Mouse (Mus musculus) midbrain, embryonic 11.5 days (tissue): ENCODE data around the gene Gpank1. TPM values are rescaled to one million over a fixed set of nuclear protein-coding genes. Genes with fewer than 3 reads are reported as not detected.
A peak's percentile ranks its signal among the peaks of the same experiment; 100 is the strongest.
"Not testable (repeated sequence)": the region's sequence is repeated elsewhere in the genome, so short reads cannot be mapped to it uniquely, and the experiment has no call there.

Source experiments
- ATAC-seq: fragments of 200-750 bp; cut with Nextera tagmentation; 2 replicates; pipeline ENCODE4 v1.8.0; 2017; ENCODE audit warnings: moderate TSS enrichment, moderate library complexity; ENCODE audit not compliant: low FRiP score
- DNase-seq: peaks from one replicate; pipeline ENCODE4 v3.0.0; 2015; ENCODE audit warnings: low spot score; ENCODE audit errors: missing footprints
- H3K27ac ChIP-seq: fragments of 300-500 bp; sonication (generic); 2 replicates; pipeline ENCODE4 v1.5.1; 2014; ENCODE audit warnings: low read depth, low read length
- H3K27me3 ChIP-seq: fragments of 300-500 bp; sonication (generic); 2 replicates; pipeline ENCODE4 v1.6.1; 2014; ENCODE audit warnings: mild to moderate bottlenecking, low read length, moderate library complexity, mixed read lengths; ENCODE audit not compliant: control insufficient read depth, insufficient read depth
- H3K36me3 ChIP-seq: fragments of 300-500 bp; sonication (generic); 2 replicates; pipeline ENCODE4 v1.6.1; 2014; ENCODE audit warnings: mild to moderate bottlenecking, low read length, moderate library complexity, mixed read lengths; ENCODE audit not compliant: control insufficient read depth, insufficient read depth
- H3K4me1 ChIP-seq: fragments of 300-500 bp; sonication (generic); 2 replicates; pipeline ENCODE4 v1.6.1; 2014; ENCODE audit warnings: low read length; ENCODE audit not compliant: control insufficient read depth, insufficient read depth
- H3K4me2 ChIP-seq: fragments of 300-500 bp; sonication (generic); 2 replicates; pipeline ENCODE4 v1.6.1; 2014; ENCODE audit warnings: mild to moderate bottlenecking, moderate library complexity
- H3K4me3 ChIP-seq: fragments of 300-500 bp; sonication (generic); 2 replicates; pipeline ENCODE4 v1.5.1; 2014; ENCODE audit warnings: low read depth, low read length
- H3K9ac ChIP-seq: fragments of 300-500 bp; sonication (generic); 2 replicates; pipeline ENCODE4 v1.6.1; 2014; ENCODE audit warnings: low read length
- H3K9me3 ChIP-seq: fragments of 300-500 bp; sonication (generic); 2 replicates; pipeline ENCODE4 v1.6.1; 2016; ENCODE audit warnings: low read length; ENCODE audit not compliant: control insufficient read depth
- WGBS: fragments of 180-500 bp; shearing (Covaris S2); extraction: QIAGEN DNeasy Blood & Tissue Kit; methylation state at CpG from one replicate; pipeline ENCODE4 v1.1.7; 2014; 5-methylcytosine and 5-hydroxymethylcytosine counted together
- polyA plus RNA-seq: library from polyadenylated mRNA; unstranded; fragments of >200 nt; fragmentation: Nextera tagmentation; extraction: Ambion mirVana; gene quantifications from 2 replicates; pipeline ENCODE4 v1.2.1, GENCODE M21; 2014

Gene Gpank1
- polyA plus RNA-seq, 1 experiment from 2014 or later = 26.3 TPM

GRCm38 (mm10) chr17:35124261-35124896, 3.1 kb downstream of the Gpank1 start:
- H3K27me3 ChIP-seq, H3K4me2 ChIP-seq, H3K9me3 ChIP-seq, DNase-seq, H3K9ac ChIP-seq, H3K4me3 ChIP-seq, H3K36me3 ChIP-seq, ATAC-seq, H3K27ac ChIP-seq: not testable (repeated sequence)
- H3K4me1 ChIP-seq = peaks cover 23% of the 10 kb centered on the region
- WGBS = 93% methylated on average over 12 of the region's 12 CpGs

DNA sequence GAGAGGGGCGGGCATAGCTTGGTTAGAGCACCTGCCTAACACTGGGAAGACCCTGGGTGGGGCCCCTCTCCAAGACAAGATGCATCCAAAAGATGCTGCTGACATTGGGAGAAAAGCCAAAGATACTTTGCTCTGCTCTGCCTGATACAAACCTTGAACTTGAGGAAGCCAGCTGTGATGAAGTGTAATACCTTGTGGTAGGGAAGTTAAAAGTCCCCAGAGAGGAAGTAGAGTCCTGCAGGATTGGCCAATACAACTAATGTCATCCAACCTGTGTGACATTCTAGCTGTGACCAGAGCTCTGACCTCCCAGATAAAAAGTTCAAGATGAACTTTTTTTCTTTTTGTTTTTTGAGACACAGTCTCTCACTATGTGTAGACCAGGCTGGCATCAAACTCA, 3.8 kb downstream of the Gpank1 start:
- peaks cover 21% of the 10 kb centered on the region for H3K4me1 ChIP-seq
- H3K27me3 ChIP-seq = no peaks in the 10 kb centered on the region
- WGBS = 100% methylated on average over 1 of the region's 1 CpGs
- no peak overlapping the region for H3K9ac ChIP-seq
- H3K9me3 ChIP-seq = no peaks in the 10 kb centered on the region
- H3K27ac ChIP-seq = no peak overlapping the region
- no peaks in the 10 kb centered on the region; the same call in 1 of the 2 replicates for H3K36me3 ChIP-seq
- ATAC-seq (no peak), DNase-seq (no peak)
- H3K4me2 ChIP-seq = no peak overlapping the region
- no peak overlapping the region for H3K4me3 ChIP-seq

GRCm38 (mm10) chr17:35125578-35125977, 4.3 kb downstream of the Gpank1 start:
- peak overlapping the region; percentile 75 for H3K4me2 ChIP-seq
- H3K9ac ChIP-seq = peak overlapping the region; percentile 92
- peak overlapping the region; percentile 62 for H3K4me3 ChIP-seq
- H3K36me3 ChIP-seq = no peaks in the 10 kb centered on the region; the same call in 1 of the 2 replicates
- 40% methylated on average over 6 of the region's 6 CpGs for WGBS
- H3K27me3 ChIP-seq = no peaks in the 10 kb centered on the region
- H3K27ac ChIP-seq = no peak overlapping the region
- ATAC-seq = no peak
- H3K4me1 ChIP-seq = peaks cover 16% of the 10 kb centered on the region
- H3K9me3 ChIP-seq = no peaks in the 10 kb centered on the region
- DNase-seq = no peak

GRCm38 (mm10) chr17:35126206-35126611, 5.0 kb downstream of the Gpank1 start, which contains the start of gene D17H6S53E:
TSS of gene D17H6S53E (plus strand) at chr17:35126373.
- Histone ChIP-seq H3K4me2 (peak within 1 kb of the TSS; percentile 75), H3K9me3 (no peaks in the 10 kb centered on the region), H3K36me3 (no peaks in the 10 kb centered on the region; the same call in 1 of the 2 replicates), H3K4me3 (peak within 1 kb of the TSS; percentile 62), H3K27me3 (no peaks in the 10 kb centered on the region), H3K27ac (peak within 1 kb of the TSS; percentile 40), H3K9ac (peak within 1 kb of the TSS; percentile 92), H3K4me1 (peaks cover 16% of the 10 kb centered on the region)
- DNase-seq (peak; percentile 93), ATAC-seq (peak; percentile 48)
- WGBS = under 1% methylated on average over 36 of the region's 36 CpGs

DNA sequence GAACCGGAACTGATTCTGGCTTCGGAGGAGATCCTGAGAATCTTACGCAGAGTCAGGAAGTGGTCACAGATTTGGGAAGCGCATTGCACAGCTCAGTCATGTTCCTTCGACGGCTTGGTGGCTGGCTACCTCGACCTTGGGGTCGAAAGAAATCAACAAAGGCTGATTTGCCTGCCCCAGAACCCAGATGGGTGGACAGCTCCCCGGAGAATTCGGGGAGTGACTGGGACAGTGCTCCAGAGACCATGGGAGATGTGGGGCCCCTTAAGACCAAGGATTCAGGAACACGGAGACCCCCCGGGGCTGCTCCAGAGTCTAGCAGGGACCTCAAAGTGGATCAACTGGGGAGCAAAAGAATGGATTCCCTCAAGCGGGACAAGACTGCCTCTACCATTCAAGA, 5.8 kb downstream of the Gpank1 start:
- H3K4me2 ChIP-seq = peak overlapping the region; percentile 75
- H3K27ac ChIP-seq = no peak overlapping the region
- H3K27me3 ChIP-seq = no peaks in the 10 kb centered on the region
- peaks cover 16% of the 10 kb centered on the region for H3K4me1 ChIP-seq
- DNase-seq = no peak
- H3K9me3 ChIP-seq = no peaks in the 10 kb centered on the region
- peak overlapping the region; percentile 62 for H3K4me3 ChIP-seq
- no peak for ATAC-seq
- no peaks in the 10 kb centered on the region; the same call in 1 of the 2 replicates for H3K36me3 ChIP-seq
- WGBS = 78% methylated on average over 13 of the region's 13 CpGs
- H3K9ac ChIP-seq = peak overlapping the region; percentile 92; the same call in 1 of the 2 replicates

GRCm38 (mm10) chr17:35128996-35129395, 7.7 kb downstream of the Gpank1 start:
- WGBS = 69% methylated on average over 11 of the region's 11 CpGs
- Histone ChIP-seq H3K4me1 (peaks cover 14% of the 10 kb centered on the region), H3K9me3 (no peaks in the 10 kb centered on the region), H3K4me2 (no peak overlapping the region), H3K36me3 (no peaks in the 10 kb centered on the region), H3K27me3 (no peaks in the 10 kb centered on the region), H3K27ac (no peak overlapping the region), H3K4me3 (no peak overlapping the region), H3K9ac (no peak overlapping the region)
- DNase-seq = no peak
- no peak for ATAC-seq

GRCm38 (mm10) chr17:35131038-35131437, 9.8 kb downstream of the Gpank1 start:
- Histone ChIP-seq H3K4me3 (no peak overlapping the region), H3K4me2 (no peak overlapping the region), H3K9me3 (no peaks in the 10 kb centered on the region), H3K9ac (no peak overlapping the region), H3K36me3 (no peaks in the 10 kb centered on the region), H3K4me1 (peaks cover 8% of the 10 kb centered on the region), H3K27ac (no peak overlapping the region), H3K27me3 (no peaks in the 10 kb centered on the region)
- 90% methylated on average over 8 of the region's 8 CpGs for WGBS
- ATAC-seq (no peak), DNase-seq (no peak)

GRCm38 (mm10) chr17:35131500-35132173, 10.4 kb downstream of the Gpank1 start, which contains the start of gene Apom:
TSS of gene Apom (minus strand) at chr17:35132050.
- H3K9me3 ChIP-seq = no peaks in the 10 kb centered on the region
- H3K4me1 ChIP-seq = peaks cover 9% of the 10 kb centered on the region
- H3K9ac ChIP-seq = no peak within 1 kb of the TSS
- no peaks in the 10 kb centered on the region for H3K27me3 ChIP-seq
- no peak for ATAC-seq
- DNase-seq = no peak
- H3K4me2 ChIP-seq = no peak within 1 kb of the TSS
- H3K36me3 ChIP-seq = no peaks in the 10 kb centered on the region
- WGBS = 87% methylated on average over 15 of the region's 15 CpGs
- no peak within 1 kb of the TSS for H3K4me3 ChIP-seq
- no peak within 1 kb of the TSS for H3K27ac ChIP-seq

DNA sequence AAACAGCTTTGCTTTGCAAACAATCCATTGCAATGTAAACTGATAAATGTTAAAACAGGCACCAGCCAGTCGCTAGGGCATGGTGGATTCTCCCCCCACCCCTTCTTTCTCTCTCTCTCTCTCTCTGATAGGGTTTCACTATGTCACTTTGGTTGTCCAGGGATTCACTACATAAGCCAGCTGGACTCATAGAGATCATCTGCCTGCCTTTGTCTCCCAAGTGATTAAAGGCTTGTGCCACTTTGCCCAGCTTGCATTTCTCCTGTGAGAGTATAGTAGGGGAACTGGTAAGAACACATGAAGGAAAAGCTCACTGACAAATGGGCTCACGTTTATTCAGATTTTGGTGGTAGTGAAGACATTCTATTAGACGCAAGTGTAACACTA, 10.9 kb downstream of the Gpank1 start:
- WGBS = 82% methylated on average over 3 of the region's 3 CpGs

More for the DNA sequence above, 10.9 kb downstream of the Gpank1 start:
- H3K27me3 ChIP-seq = no peaks in the 10 kb centered on the region
- H3K4me3 ChIP-seq = no peak overlapping the region
- no peaks in the 10 kb centered on the region for H3K9me3 ChIP-seq
- H3K4me1 ChIP-seq = peaks cover 9% of the 10 kb centered on the region
- DNase-seq (no peak), ATAC-seq (no peak)
- no peaks in the 10 kb centered on the region for H3K36me3 ChIP-seq
- no peak overlapping the region for H3K4me2 ChIP-seq
- no peak overlapping the region for H3K9ac ChIP-seq
- H3K27ac ChIP-seq = no peak overlapping the region
